In the genomic region with DNA sequence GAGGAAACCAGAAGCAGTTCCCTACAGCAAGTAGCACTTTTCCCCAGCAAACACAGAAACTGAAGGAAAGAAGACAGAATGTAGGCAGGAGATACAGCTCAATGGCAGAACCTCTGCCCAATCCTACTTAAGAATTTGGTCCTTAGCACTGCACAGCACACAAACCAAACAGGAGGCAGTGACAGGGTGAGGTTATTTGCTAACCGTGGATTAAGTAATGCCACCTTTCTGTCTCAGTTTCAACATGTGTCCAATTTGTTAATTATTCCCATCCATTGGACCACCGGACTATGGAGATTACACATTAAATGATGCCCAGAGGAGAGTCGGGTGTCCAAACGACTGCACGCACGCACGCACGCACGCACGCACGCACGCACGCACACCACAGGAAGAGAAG, we compare ENCODE assay signal across 21 mouse cellular contexts.
"Had no signal": no experiment of that assay in that cellular context is flagged by ENCODE, and none has a peak within 500 bp of the region (broad histone marks: within the 10 kb centered on the region; RNA-seq: fewer than 3 reads in every experiment).

No protein-coding gene starts in this region.

- DNase-seq: left cerebral cortex, postnatal 4 days; lung, adult 18-20 months; lung, postnatal 10 days; lung, postnatal 36 days; retina, postnatal 1 day; right cerebral cortex, postnatal 25 days; spleen, adult 18-20 months; thymus, postnatal 25 days had no signal

- H3K4me3 ChIP-seq: intestine, embryonic 15.5 days; limb, embryonic 12.5 days; limb, embryonic 15.5 days; lung, embryonic 15.5 days; megakaryocyte, embryonic 14.5 days; midbrain, embryonic 10.5 days; midbrain, embryonic 13.5 days; myocyte; neural tube, embryonic 13.5 days; stomach, embryonic 15.5 days had no signal

- H3K9ac ChIP-seq: intestine, embryonic 15.5 days; limb, embryonic 12.5 days; limb, embryonic 15.5 days; liver, embryonic 14.5 days; lung, embryonic 15.5 days; midbrain, embryonic 13.5 days; neural tube, embryonic 13.5 days; stomach, embryonic 15.5 days had no signal

- H3K4me2 ChIP-seq: intestine, embryonic 15.5 days; limb, embryonic 12.5 days; limb, embryonic 15.5 days; lung, embryonic 15.5 days; midbrain, embryonic 13.5 days; neural tube, embryonic 13.5 days; stomach, embryonic 15.5 days had no signal

- H3K27me3 ChIP-seq: intestine, embryonic 15.5 days; limb, embryonic 12.5 days; limb, embryonic 15.5 days; lung, embryonic 15.5 days; megakaryocyte, embryonic 14.5 days; midbrain, embryonic 13.5 days; neural tube, embryonic 13.5 days; stomach, embryonic 15.5 days had no signal

- ATAC-seq: hindbrain, embryonic 16.5 days; intestine, embryonic 15.5 days; midbrain, embryonic 13.5 days; midbrain, embryonic 16.5 days had no signal

- H3K27ac ChIP-seq: intestine, embryonic 15.5 days; limb, embryonic 12.5 days; limb, embryonic 15.5 days; liver, embryonic 14.5 days; lung, embryonic 15.5 days; midbrain, embryonic 10.5 days; midbrain, embryonic 13.5 days; neural tube, embryonic 13.5 days; stomach, embryonic 15.5 days had no signal

- H3K4me1 ChIP-seq: intestine, embryonic 15.5 days; limb, embryonic 15.5 days; lung, embryonic 15.5 days; megakaryocyte, embryonic 14.5 days; midbrain, embryonic 13.5 days; stomach, embryonic 15.5 days had no signal

- H3K36me3 ChIP-seq: intestine, embryonic 15.5 days; limb, embryonic 12.5 days; limb, embryonic 15.5 days; lung, embryonic 15.5 days; midbrain, embryonic 10.5 days; midbrain, embryonic 13.5 days; neural tube, embryonic 13.5 days; stomach, embryonic 15.5 days had no signal

- H3K9me3 ChIP-seq: intestine, embryonic 15.5 days; limb, embryonic 12.5 days; limb, embryonic 15.5 days; lung, embryonic 15.5 days; midbrain, embryonic 10.5 days; midbrain, embryonic 13.5 days; neural tube, embryonic 13.5 days; stomach, embryonic 15.5 days had no signal
